Mouse (Mus musculus): ENCODE data around the gene Gm8229. TPM values are rescaled to one million over a fixed set of nuclear protein-coding genes. Genes with fewer than 3 reads are reported as not detected.
"Not testable (repeated sequence)": the region's sequence is repeated elsewhere in the genome, so short reads cannot be mapped to it uniquely, and the experiment has no call there.

Gene Gm8229
- not detected in 2 replicates for polyA plus RNA-seq (2014; fragmentation: Nextera tagmentation; extraction: Ambion mirVana)

GRCm38 (mm10) chr14:44365057-44365456 lies at the start of gene Gm8229:
TSS of gene Gm8229 (plus strand) at chr14:44365357.
- not testable (repeated sequence) for H3K27me3 ChIP-seq (ENCODE audit: control insufficient read depth, insufficient read depth, low read length); ATAC-seq (replicated peaks; ENCODE audit: insufficient number of reproducible peaks, low FRiP score, low TSS enrichment); H3K4me2 ChIP-seq; H3K9ac ChIP-seq (ENCODE audit: low read depth, low read length); H3K27ac ChIP-seq (ENCODE audit: low read depth, low read length); H3K4me3 ChIP-seq (ENCODE audit: low read depth, low read length); H3K4me1 ChIP-seq (ENCODE audit: control insufficient read depth, insufficient read depth, low read length); H3K9me3 ChIP-seq (replicated peaks; ENCODE audit: control insufficient read depth, low read length); H3K36me3 ChIP-seq (ENCODE audit: control insufficient read depth, insufficient read depth, low read length)
- 84% methylated on average over 4 of the region's 4 CpGs for WGBS (ENCODE audit: insufficient replicate concordance)

GRCm38 (mm10) chr14:44338484-44338883 lies 26.7 kb upstream of the Gm8229 start, which contains the start of gene Gm5930:
TSS of gene Gm5930 (minus strand) at chr14:44338584.
- not testable (repeated sequence) for H3K4me3 ChIP-seq (ENCODE audit: low read depth, low read length); H3K9ac ChIP-seq (ENCODE audit: low read depth, low read length); H3K4me1 ChIP-seq (ENCODE audit: control insufficient read depth, insufficient read depth, low read length); H3K27me3 ChIP-seq (ENCODE audit: control insufficient read depth, insufficient read depth, low read length); ATAC-seq (replicated peaks; ENCODE audit: insufficient number of reproducible peaks, low FRiP score, low TSS enrichment); H3K27ac ChIP-seq (ENCODE audit: low read depth, low read length); H3K36me3 ChIP-seq (ENCODE audit: control insufficient read depth, insufficient read depth, low read length); H3K9me3 ChIP-seq (replicated peaks; ENCODE audit: control insufficient read depth, low read length); H3K4me2 ChIP-seq
- no CpG with 5 or more reads among the region's 2 CpGs for WGBS (ENCODE audit: insufficient replicate concordance)

GRCm38 (mm10) chr14:44361416-44361815 lies 3.7 kb upstream of the Gm8229 start:
- not testable (repeated sequence) for H3K4me1 ChIP-seq (ENCODE audit: control insufficient read depth, insufficient read depth, low read length); H3K27me3 ChIP-seq (ENCODE audit: control insufficient read depth, insufficient read depth, low read length); H3K4me3 ChIP-seq (ENCODE audit: low read depth, low read length); H3K36me3 ChIP-seq (ENCODE audit: control insufficient read depth, insufficient read depth, low read length); H3K27ac ChIP-seq (ENCODE audit: low read depth, low read length); ATAC-seq (replicated peaks; ENCODE audit: insufficient number of reproducible peaks, low FRiP score, low TSS enrichment); H3K4me2 ChIP-seq; H3K9ac ChIP-seq (ENCODE audit: low read depth, low read length); H3K9me3 ChIP-seq (replicated peaks; ENCODE audit: control insufficient read depth, low read length)
- WGBS (ENCODE audit: insufficient replicate concordance) = 28% methylated on average over 2 of the region's 2 CpGs

GRCm38 (mm10) chr14:44362301-44362700 lies 2.9 kb upstream of the Gm8229 start:
- not testable (repeated sequence) for H3K4me1 ChIP-seq (ENCODE audit: control insufficient read depth, insufficient read depth, low read length); H3K9me3 ChIP-seq (replicated peaks; ENCODE audit: control insufficient read depth, low read length); H3K4me3 ChIP-seq (ENCODE audit: low read depth, low read length); H3K4me2 ChIP-seq; H3K27me3 ChIP-seq (ENCODE audit: control insufficient read depth, insufficient read depth, low read length); H3K27ac ChIP-seq (ENCODE audit: low read depth, low read length); H3K36me3 ChIP-seq (ENCODE audit: control insufficient read depth, insufficient read depth, low read length); H3K9ac ChIP-seq (ENCODE audit: low read depth, low read length); ATAC-seq (replicated peaks; ENCODE audit: insufficient number of reproducible peaks, low FRiP score, low TSS enrichment)

- not testable (repeated sequence) for H3K27ac ChIP-seq (ENCODE audit: low read depth, low read length); H3K36me3 ChIP-seq (ENCODE audit: control insufficient read depth, insufficient read depth, low read length); H3K4me1 ChIP-seq (ENCODE audit: control insufficient read depth, insufficient read depth, low read length); H3K4me2 ChIP-seq; ATAC-seq (replicated peaks; ENCODE audit: insufficient number of reproducible peaks, low FRiP score, low TSS enrichment); H3K9ac ChIP-seq (ENCODE audit: low read depth, low read length); H3K4me3 ChIP-seq (ENCODE audit: low read depth, low read length); H3K27me3 ChIP-seq (ENCODE audit: control insufficient read depth, insufficient read depth, low read length); H3K9me3 ChIP-seq (replicated peaks; ENCODE audit: control insufficient read depth, low read length)
- 78% methylated on average over 3 of the region's 4 CpGs for WGBS (ENCODE audit: insufficient replicate concordance)
Measured at GRCm38 (mm10) chr14:44384233-44384632, 19.1 kb downstream of the Gm8229 start.

- H3K4me3 ChIP-seq (ENCODE audit: low read depth, low read length); H3K4me1 ChIP-seq (ENCODE audit: control insufficient read depth, insufficient read depth, low read length); H3K36me3 ChIP-seq (ENCODE audit: control insufficient read depth, insufficient read depth, low read length); H3K9me3 ChIP-seq (replicated peaks; ENCODE audit: control insufficient read depth, low read length); H3K9ac ChIP-seq (ENCODE audit: low read depth, low read length); H3K27me3 ChIP-seq (ENCODE audit: control insufficient read depth, insufficient read depth, low read length); H3K27ac ChIP-seq (ENCODE audit: low read depth, low read length); H3K4me2 ChIP-seq; ATAC-seq (replicated peaks; ENCODE audit: insufficient number of reproducible peaks, low FRiP score, low TSS enrichment): not testable (repeated sequence)
- no CpG with 5 or more reads among the region's 2 CpGs for WGBS (ENCODE audit: insufficient replicate concordance)
Measured at GRCm38 (mm10) chr14:44410588-44410987, 45.4 kb downstream of the Gm8229 start, which contains the start of gene Gm3371. TSS of gene Gm3371 (minus strand) at chr14:44410688.

Other genes starting within 250 kb of the Gm8229 start
- not detected in 2 replicates for gene Gm3327, start 241.5 kb upstream of the Gm8229 start, polyA plus RNA-seq (2014; fragmentation: Nextera tagmentation; extraction: Ambion mirVana)
- gene Gm8212, start 167.7 kb upstream of the Gm8229 start, polyA plus RNA-seq (2014; fragmentation: Nextera tagmentation; extraction: Ambion mirVana) = not detected in 2 replicates
- not detected in 2 replicates for gene 4930503E14Rik, start 152.1 kb upstream of the Gm8229 start, polyA plus RNA-seq (2014; fragmentation: Nextera tagmentation; extraction: Ambion mirVana)
- not detected in 2 replicates for gene Gm8220, start 79.8 kb upstream of the Gm8229 start, polyA plus RNA-seq (2014; fragmentation: Nextera tagmentation; extraction: Ambion mirVana)
- gene Gm5930, start 26.8 kb upstream of the Gm8229 start, polyA plus RNA-seq (2014; fragmentation: Nextera tagmentation; extraction: Ambion mirVana) = not detected in 2 replicates
- gene Gm3371, start 45.3 kb downstream of the Gm8229 start, polyA plus RNA-seq (2014; fragmentation: Nextera tagmentation; extraction: Ambion mirVana) = not detected in 2 replicates
- gene Gm8232, start 68.3 kb downstream of the Gm8229 start, polyA plus RNA-seq (2014; fragmentation: Nextera tagmentation; extraction: Ambion mirVana) = not detected in 2 replicates
- not detected in 2 replicates for gene BC061237, start 127.1 kb downstream of the Gm8229 start, polyA plus RNA-seq (2014; fragmentation: Nextera tagmentation; extraction: Ambion mirVana)
- gene Gm17093, start 152.9 kb downstream of the Gm8229 start, polyA plus RNA-seq (2014; fragmentation: Nextera tagmentation; extraction: Ambion mirVana) = not detected in 2 replicates
- not detected in 2 replicates for gene Gm8247, start 217.8 kb downstream of the Gm8229 start, polyA plus RNA-seq (2014; fragmentation: Nextera tagmentation; extraction: Ambion mirVana)